Mouse (Mus musculus): ENCODE measurements around the gene Dbh.

Gene Dbh

GRCm38 (mm10) chr2:27218569-27218968 lies 53.5 kb downstream of the Dbh start:
- no peak for DNase-seq (ENCODE audit: low spot score)

- DNase-seq (ENCODE audit: low spot score), result peak; percentile 49
These were observed 58.0 kb downstream of the Dbh start for GRCm38 (mm10) chr2:27223012-27223421.

GRCm38 (mm10) chr2:27226572-27226971 lies 61.5 kb downstream of the Dbh start:
- no peak for DNase-seq (ENCODE audit: low spot score)

GRCm38 (mm10) chr2:27228809-27229480 lies 63.9 kb downstream of the Dbh start:
- DNase-seq (ENCODE audit: low spot score), result no peak

- DNase-seq (ENCODE audit: low spot score), result no peak
These were observed 64.6 kb downstream of the Dbh start for GRCm38 (mm10) chr2:27229481-27230105.

- no peak for DNase-seq (ENCODE audit: low spot score)
These were observed 67.3 kb downstream of the Dbh start for GRCm38 (mm10) chr2:27232376-27232775.

Data from ovary, postnatal 36 days (tissue).